Mouse (Mus musculus): ENCODE results near the gene Fndc11. TPM values are rescaled to one million over a fixed set of nuclear protein-coding genes. Genes with fewer than 3 reads are reported as not detected.

The Fndc11 gene
- polyA plus RNA-seq, 2 experiments from 2014 or later: 0.73 to 1.1 TPM

Other genes with a start within 250 kb of the Fndc11 start
- under 1 TPM; 0.20 to 0.31 TPM for gene Col20a1, start 233.5 kb upstream of the Fndc11 start, polyA plus RNA-seq (2017; shearing (Covaris generic))
- not detected for gene Chrna4, start 176.5 kb upstream of the Fndc11 start, polyA plus RNA-seq (2017; shearing (Covaris generic))
- not detected for gene Kcnq2, start 84.7 kb upstream of the Fndc11 start, polyA plus RNA-seq (2017; shearing (Covaris generic))
- gene Eef1a2, start 63.0 kb upstream of the Fndc11 start, polyA plus RNA-seq (2017; shearing (Covaris generic)): not detected
- gene Ppdpf, start 32.8 kb upstream of the Fndc11 start, polyA plus RNA-seq (2017; shearing (Covaris generic)): 100 to 1,000 TPM; 179 to 181 TPM
- not detected for gene Ptk6, start 17.2 kb upstream of the Fndc11 start, polyA plus RNA-seq (2017; shearing (Covaris generic))
- gene Srms, start 6.8 kb upstream of the Fndc11 start, polyA plus RNA-seq (2017; shearing (Covaris generic)): under 1 TPM; 0.18 to 0.38 TPM
- 10 to 100 TPM; 15.5 to 18.4 TPM for gene Helz2, start 22.0 kb downstream of the Fndc11 start, polyA plus RNA-seq (2017; shearing (Covaris generic))
- gene Gmeb2, start 68.0 kb downstream of the Fndc11 start, polyA plus RNA-seq (2017; shearing (Covaris generic)): 10 to 100 TPM in 1 of 2 experiments, 1 to 10 TPM in 1; 8.5 to 11.4 TPM
- under 1 TPM in 1 of 2 experiments, not detected in 1; 0.40 TPM for gene Stmn3, start 94.5 kb downstream of the Fndc11 start, polyA plus RNA-seq (2017; shearing (Covaris generic))
- 10 to 100 TPM; 22.9 to 25.4 TPM for gene Rtel1, start 99.7 kb downstream of the Fndc11 start, polyA plus RNA-seq (2017; shearing (Covaris generic))
- gene Zgpat, start 144.9 kb downstream of the Fndc11 start, polyA plus RNA-seq (2017; shearing (Covaris generic)): 10 to 100 TPM; 22.2 to 22.8 TPM
- gene Arfrp1, start 145.4 kb downstream of the Fndc11 start, polyA plus RNA-seq (2017; shearing (Covaris generic)): 10 to 100 TPM; 52.2 to 60.8 TPM
- gene Lime1, start 160.1 kb downstream of the Fndc11 start, polyA plus RNA-seq (2017; shearing (Covaris generic)): 100 to 1,000 TPM; 369 to 440 TPM
- 1 to 10 TPM; 2.5 to 4.3 TPM for gene Zbtb46, start 239.4 kb downstream of the Fndc11 start, polyA plus RNA-seq (2017; shearing (Covaris generic))